Mouse (Mus musculus): ENCODE measurements around the gene Topors. TPM values are rescaled to one million over a fixed set of nuclear protein-coding genes. Genes with fewer than 3 reads are reported as not detected.

Gene Topors
- polyA plus RNA-seq, 1 experiment = 6.7 TPM

- H3K4me2 ChIP-seq (ENCODE audit: low read depth) = no peak overlapping the region
- H3K36me3 ChIP-seq (ENCODE audit: control insufficient read depth, insufficient read depth) = no peaks in the 10 kb centered on the region
- no peak overlapping the region for H3ac ChIP-seq (ENCODE audit: control insufficient read depth, insufficient read length)
- TF ChIP-seq USF1 (IDR thresholded peaks at IDR 0.05; ENCODE audit: low read depth) = no peak
- no peak for TF ChIP-seq TCF3 (IDR thresholded peaks at IDR 0.05; ENCODE audit: insufficient read length, low read depth)
- no peak for TF ChIP-seq TCF12 (IDR thresholded peaks at IDR 0.05; ENCODE audit: insufficient read depth, poor library complexity, severe bottlenecking)
- no peak for TF ChIP-seq E2F4 (IDR thresholded peaks at IDR 0.05; ENCODE audit: insufficient read depth)
- no peak for TF ChIP-seq MYOD1 (IDR thresholded peaks at IDR 0.05; ENCODE audit: control insufficient read depth in 1 of 3, insufficient read length in 2 of 3, low read depth in 2 of 3)
- TF ChIP-seq CEBPB (IDR thresholded peaks at IDR 0.05; ENCODE audit: insufficient read depth, poor library complexity, severe bottlenecking) = no peak
- no peak for TF ChIP-seq SRF (IDR thresholded peaks at IDR 0.05; ENCODE audit: control insufficient read depth, insufficient read length, low read depth)
- TF ChIP-seq MAX (IDR thresholded peaks at IDR 0.05; ENCODE audit: low read depth) = no peak
- TF ChIP-seq MYOG (IDR thresholded peaks at IDR 0.05; ENCODE audit: control insufficient read depth in 1 of 3, insufficient read depth in 1 of 3, insufficient read length in 2 of 3, low read depth in 2 of 3) = no peak
- no peak for TF ChIP-seq POLR2A (IDR thresholded peaks at IDR 0.05; ENCODE audit: insufficient read length, low read depth)
- no peak for TF ChIP-seq REST (IDR thresholded peaks at IDR 0.05; ENCODE audit: insufficient read depth, insufficient read length)
- H3K79me2 ChIP-seq (ENCODE audit: control insufficient read depth, insufficient read depth) = no peaks in the 10 kb centered on the region
- no peak overlapping the region for H3K4me3 ChIP-seq
- no peaks in the 10 kb centered on the region for H3K27me3 ChIP-seq (ENCODE audit: control insufficient read depth, insufficient read depth, insufficient read length)
These were observed 42.5 kb downstream of the Topors start for GRCm38 (mm10) chr4:40227131-40227530.

- no peak for TF ChIP-seq POLR2A (IDR thresholded peaks at IDR 0.05; ENCODE audit: insufficient read length, low read depth)
- H3ac ChIP-seq (ENCODE audit: control insufficient read depth, insufficient read length) = no peak overlapping the region
- H3K27me3 ChIP-seq (ENCODE audit: control insufficient read depth, insufficient read depth, insufficient read length) = no peaks in the 10 kb centered on the region
- no peaks in the 10 kb centered on the region for H3K36me3 ChIP-seq (ENCODE audit: control insufficient read depth, insufficient read depth)
- H3K79me2 ChIP-seq (ENCODE audit: control insufficient read depth, insufficient read depth) = no peaks in the 10 kb centered on the region
- no peak overlapping the region for H3K4me3 ChIP-seq
- no peak overlapping the region for H3K4me2 ChIP-seq (ENCODE audit: low read depth)
These were observed 43.6 kb downstream of the Topors start for GRCm38 (mm10) chr4:40226095-40226494.

GRCm38 (mm10) chr4:40221876-40222585, 47.6 kb downstream of the Topors start:
- Histone ChIP-seq H3K36me3 (ENCODE audit: control insufficient read depth, insufficient read depth) (no peaks in the 10 kb centered on the region), H3K4me3 (no peak overlapping the region), H3K79me2 (ENCODE audit: control insufficient read depth, insufficient read depth) (no peaks in the 10 kb centered on the region), H3ac (ENCODE audit: control insufficient read depth, insufficient read length) (no peak overlapping the region), H3K4me2 (ENCODE audit: low read depth) (no peak overlapping the region), H3K27me3 (ENCODE audit: control insufficient read depth, insufficient read depth, insufficient read length) (no peaks in the 10 kb centered on the region)
- TF ChIP-seq MYOG (IDR thresholded peaks at IDR 0.05; ENCODE audit: control insufficient read depth in 1 of 3, insufficient read depth in 1 of 3, insufficient read length in 2 of 3, low read depth in 2 of 3) (no peak), REST (IDR thresholded peaks at IDR 0.05; ENCODE audit: insufficient read depth, insufficient read length) (no peak), MYOD1 (IDR thresholded peaks at IDR 0.05; ENCODE audit: control insufficient read depth in 1 of 3, insufficient read length in 2 of 3, low read depth in 2 of 3) (no peak), USF1 (IDR thresholded peaks at IDR 0.05; ENCODE audit: low read depth) (no peak), TCF3 (IDR thresholded peaks at IDR 0.05; ENCODE audit: insufficient read length, low read depth) (no peak), CEBPB (IDR thresholded peaks at IDR 0.05; ENCODE audit: insufficient read depth, poor library complexity, severe bottlenecking) (no peak), E2F4 (IDR thresholded peaks at IDR 0.05; ENCODE audit: insufficient read depth) (no peak), POLR2AphosphoS2 (IDR thresholded peaks at IDR 0.05; ENCODE audit: insufficient read length, low read depth) (no peak), SRF (IDR thresholded peaks at IDR 0.05; ENCODE audit: control insufficient read depth, insufficient read length, low read depth) (no peak), POLR2A (IDR thresholded peaks at IDR 0.05; ENCODE audit: insufficient read length, low read depth) (no peak), MAX (IDR thresholded peaks at IDR 0.05; ENCODE audit: low read depth) (no peak), TCF12 (IDR thresholded peaks at IDR 0.05; ENCODE audit: insufficient read depth, poor library complexity, severe bottlenecking) (no peak)

- Histone ChIP-seq H3K4me2 (ENCODE audit: low read depth) (no peak overlapping the region), H3K4me3 (no peak overlapping the region), H3K27me3 (ENCODE audit: control insufficient read depth, insufficient read depth, insufficient read length) (no peaks in the 10 kb centered on the region), H3K79me2 (ENCODE audit: control insufficient read depth, insufficient read depth) (no peaks in the 10 kb centered on the region), H3K36me3 (ENCODE audit: control insufficient read depth, insufficient read depth) (no peaks in the 10 kb centered on the region), H3ac (ENCODE audit: control insufficient read depth, insufficient read length) (no peak overlapping the region)
- TF ChIP-seq TCF3 (IDR thresholded peaks at IDR 0.05; ENCODE audit: insufficient read length, low read depth) = no peak
These were observed 48.5 kb downstream of the Topors start for GRCm38 (mm10) chr4:40221004-40221760.

GRCm38 (mm10) chr4:40220437-40220836, 49.2 kb downstream of the Topors start:
- Histone ChIP-seq H3K36me3 (ENCODE audit: control insufficient read depth, insufficient read depth) (no peaks in the 10 kb centered on the region), H3ac (ENCODE audit: control insufficient read depth, insufficient read length) (no peak overlapping the region), H3K27me3 (ENCODE audit: control insufficient read depth, insufficient read depth, insufficient read length) (no peaks in the 10 kb centered on the region), H3K79me2 (ENCODE audit: control insufficient read depth, insufficient read depth) (no peaks in the 10 kb centered on the region), H3K4me3 (no peak overlapping the region), H3K4me2 (ENCODE audit: low read depth) (no peak overlapping the region)
- TF ChIP-seq POLR2AphosphoS2 (IDR thresholded peaks at IDR 0.05; ENCODE audit: insufficient read length, low read depth) (no peak), TCF12 (IDR thresholded peaks at IDR 0.05; ENCODE audit: insufficient read depth, poor library complexity, severe bottlenecking) (no peak), POLR2A (IDR thresholded peaks at IDR 0.05; ENCODE audit: insufficient read length, low read depth) (no peak), MYOG (IDR thresholded peaks at IDR 0.05; ENCODE audit: control insufficient read depth in 1 of 3, insufficient read depth in 1 of 3, insufficient read length in 2 of 3, low read depth in 2 of 3) (no peak), TCF3 (IDR thresholded peaks at IDR 0.05; ENCODE audit: insufficient read length, low read depth) (no peak), E2F4 (IDR thresholded peaks at IDR 0.05; ENCODE audit: insufficient read depth) (no peak)
